Mouse (Mus musculus) midbrain, embryonic 11.5 days (tissue): ENCODE measurements around the gene Brca1. TPM values are rescaled to one million over a fixed set of nuclear protein-coding genes. Genes with fewer than 3 reads are reported as not detected.
"Not testable (repeated sequence)": the region's sequence is repeated elsewhere in the genome, so short reads cannot be mapped to it uniquely, and the experiment has no call there.

Source experiments
- ATAC-seq: fragments of 200-750 bp; cut with Nextera tagmentation; 2 replicates; pipeline ENCODE4 v1.8.0; 2017; ENCODE audit warnings: moderate TSS enrichment, moderate library complexity; ENCODE audit not compliant: low FRiP score
- DNase-seq: peaks from one replicate; pipeline ENCODE4 v3.0.0; 2015; ENCODE audit warnings: low spot score; ENCODE audit errors: missing footprints
- H3K27ac ChIP-seq: fragments of 300-500 bp; sonication (generic); 2 replicates; pipeline ENCODE4 v1.5.1; 2014; ENCODE audit warnings: low read depth, low read length
- H3K27me3 ChIP-seq: fragments of 300-500 bp; sonication (generic); 2 replicates; pipeline ENCODE4 v1.6.1; 2014; ENCODE audit warnings: mild to moderate bottlenecking, low read length, moderate library complexity, mixed read lengths; ENCODE audit not compliant: control insufficient read depth, insufficient read depth
- H3K36me3 ChIP-seq: fragments of 300-500 bp; sonication (generic); 2 replicates; pipeline ENCODE4 v1.6.1; 2014; ENCODE audit warnings: mild to moderate bottlenecking, low read length, moderate library complexity, mixed read lengths; ENCODE audit not compliant: control insufficient read depth, insufficient read depth
- H3K4me1 ChIP-seq: fragments of 300-500 bp; sonication (generic); 2 replicates; pipeline ENCODE4 v1.6.1; 2014; ENCODE audit warnings: low read length; ENCODE audit not compliant: control insufficient read depth, insufficient read depth
- H3K4me2 ChIP-seq: fragments of 300-500 bp; sonication (generic); 2 replicates; pipeline ENCODE4 v1.6.1; 2014; ENCODE audit warnings: mild to moderate bottlenecking, moderate library complexity
- H3K4me3 ChIP-seq: fragments of 300-500 bp; sonication (generic); 2 replicates; pipeline ENCODE4 v1.5.1; 2014; ENCODE audit warnings: low read depth, low read length
- H3K9ac ChIP-seq: fragments of 300-500 bp; sonication (generic); 2 replicates; pipeline ENCODE4 v1.6.1; 2014; ENCODE audit warnings: low read length
- H3K9me3 ChIP-seq: fragments of 300-500 bp; sonication (generic); 2 replicates; pipeline ENCODE4 v1.6.1; 2016; ENCODE audit warnings: low read length; ENCODE audit not compliant: control insufficient read depth
- WGBS: fragments of 180-500 bp; shearing (Covaris S2); extraction: QIAGEN DNeasy Blood & Tissue Kit; methylation state at CpG from one replicate; pipeline ENCODE4 v1.1.7; 2014; 5-methylcytosine and 5-hydroxymethylcytosine counted together
- polyA plus RNA-seq: library from polyadenylated mRNA; unstranded; fragments of >200 nt; fragmentation: Nextera tagmentation; extraction: Ambion mirVana; gene quantifications from 2 replicates; pipeline ENCODE4 v1.2.1, GENCODE M21; 2014

Brca1 gene
- polyA plus RNA-seq, 1 experiment from 2014 or later, result 24.5 TPM

- peaks cover 10% of the 10 kb centered on the region for H3K4me1 ChIP-seq
- peak within 1 kb of the TSS; percentile 87 for H3K27ac ChIP-seq
- ATAC-seq (peak; percentile 98), DNase-seq (peak; percentile 99)
- H3K36me3 ChIP-seq, result peaks cover 12% of the 10 kb centered on the region; the same call in 1 of the 2 replicates
- H3K4me2 ChIP-seq, result peak within 1 kb of the TSS; percentile 96
- H3K9ac ChIP-seq, result peak within 1 kb of the TSS; percentile 96
- H3K4me3 ChIP-seq, result peak within 1 kb of the TSS; percentile 87
- under 1% methylated on average over 41 of the region's 42 CpGs for WGBS
- no peaks in the 10 kb centered on the region for H3K9me3 ChIP-seq
- no peaks in the 10 kb centered on the region for H3K27me3 ChIP-seq
Measured at GRCm38 (mm10) chr11:101442127-101442693, 109.5 kb downstream of the Brca1 start, which contains the start of gene Rpl27. Gene Rpl27, plus strand, starts transcription at chr11:101442298.

- H3K27ac ChIP-seq, H3K9ac ChIP-seq, H3K4me2 ChIP-seq, DNase-seq, H3K4me1 ChIP-seq, H3K27me3 ChIP-seq, H3K9me3 ChIP-seq: not testable (repeated sequence)
- Histone ChIP-seq H3K4me3 (peak overlapping the region; percentile 87), H3K36me3 (peaks cover 12% of the 10 kb centered on the region; the same call in 1 of the 2 replicates)
- 38% methylated on average over 15 of the region's 15 CpGs for WGBS
- ATAC-seq, result peak; percentile 74; the same call in 1 of the 2 replicates
Measured at GRCm38 (mm10) chr11:101441450-101442126, 110.2 kb downstream of the Brca1 start.

Other genes with a start within 250 kb of the Brca1 start
- 163 and 179 TPM in 2 replicates for gene Becn1, start 249.7 kb downstream of the Brca1 start, polyA plus RNA-seq
- gene Psme3, start 235.7 kb downstream of the Brca1 start, polyA plus RNA-seq, result 146 and 154 TPM in 2 replicates
- gene Aoc2, start 226.9 kb downstream of the Brca1 start, polyA plus RNA-seq, result 1.3 and 1.4 TPM in 2 replicates
- not detected in 2 replicates for gene Aoc3, start 221.3 kb downstream of the Brca1 start, polyA plus RNA-seq
- not detected in 2 replicates for gene G6pc, start 184.4 kb downstream of the Brca1 start, polyA plus RNA-seq
- gene Aarsd1, start 134.3 kb downstream of the Brca1 start, polyA plus RNA-seq, result 83.0 and 91.1 TPM in 2 replicates
- 7.6 and 9.9 TPM in 2 replicates for gene Gm27029, start 127.2 kb downstream of the Brca1 start, polyA plus RNA-seq
- gene Rundc1, start 126.9 kb downstream of the Brca1 start, polyA plus RNA-seq, result 12.6 and 15.0 TPM in 2 replicates
- gene Ptges3l, start 126.6 kb downstream of the Brca1 start, polyA plus RNA-seq, result 1.7 and 2.4 TPM in 2 replicates
- 385 and 399 TPM in 2 replicates for gene Rpl27, start 109.7 kb downstream of the Brca1 start, polyA plus RNA-seq
- 2.7 and 4.1 TPM in 2 replicates for gene Ifi35, start 103.5 kb downstream of the Brca1 start, polyA plus RNA-seq
- gene Rnd2, start 87.0 kb downstream of the Brca1 start, polyA plus RNA-seq, result 35.5 and 37.5 TPM in 2 replicates
- 43.5 and 47.6 TPM in 2 replicates for gene Vat1, start 85.7 kb downstream of the Brca1 start, polyA plus RNA-seq
- 91.0 and 93.8 TPM in 2 replicates for gene Nbr1, start 194 bp upstream of the Brca1 start, polyA plus RNA-seq
- 2.6 and 2.7 TPM in 2 replicates for gene Tmem106a, start 30.3 kb upstream of the Brca1 start, polyA plus RNA-seq
- not detected in 2 replicates for gene Gm11634, start 47.3 kb upstream of the Brca1 start, polyA plus RNA-seq
- gene Rdm1, start 75.2 kb upstream of the Brca1 start, polyA plus RNA-seq, result 44.0 and 44.8 TPM in 2 replicates
- 3.9 and 4.4 TPM in 2 replicates for gene Arl4d, start 113.6 kb upstream of the Brca1 start, polyA plus RNA-seq
- 39.2 and 41.1 TPM in 2 replicates for gene Dhx8, start 181.0 kb upstream of the Brca1 start, polyA plus RNA-seq
- gene Etv4, start 233.4 kb upstream of the Brca1 start, polyA plus RNA-seq, result 3.8 and 4.6 TPM in 2 replicates